Mouse (Mus musculus): ENCODE data around the gene Col4a6.

Gene Col4a6

GRCm38 (mm10) chrX:141473470-141474302 is at the start of gene Col4a6:
Col4a6 (minus strand) TSS chrX:141474076.
- peak; percentile 14 for DNase-seq

GRCm38 (mm10) chrX:141503125-141503524 is 29.2 kb upstream of the Col4a6 start:
- no peak for DNase-seq

- DNase-seq: no peak
Measured at GRCm38 (mm10) chrX:141494545-141494944, 20.7 kb upstream of the Col4a6 start.

GRCm38 (mm10) chrX:141475566-141476327 is 1.9 kb upstream of the Col4a6 start:
- DNase-seq: peak; percentile 23

- DNase-seq: peak; percentile 84
Measured at GRCm38 (mm10) chrX:141475110-141475509, 1.2 kb upstream of the Col4a6 start, which contains the start of gene Col4a5. Col4a5 (plus strand) TSS chrX:141475385.

- no peak for DNase-seq
Measured at GRCm38 (mm10) chrX:141447936-141448335, 25.9 kb downstream of the Col4a6 start.

GRCm38 (mm10) chrX:141439423-141439822 is 34.5 kb downstream of the Col4a6 start:
- DNase-seq: no peak

- DNase-seq: no peak
Measured at GRCm38 (mm10) chrX:141436780-141437179, 37.1 kb downstream of the Col4a6 start.

GRCm38 (mm10) chrX:141415318-141415717 is 58.6 kb downstream of the Col4a6 start:
- no peak for DNase-seq

- DNase-seq: no peak
Measured at GRCm38 (mm10) chrX:141396243-141396642, 77.6 kb downstream of the Col4a6 start.

GRCm38 (mm10) chrX:141385399-141386105 is 88.3 kb downstream of the Col4a6 start:
- no peak for DNase-seq

- DNase-seq: no peak
Measured at GRCm38 (mm10) chrX:141384632-141385031, 89.2 kb downstream of the Col4a6 start.

GRCm38 (mm10) chrX:141370276-141370675 is 103.6 kb downstream of the Col4a6 start:
- DNase-seq: no peak

GRCm38 (mm10) chrX:141363331-141363730 is 110.5 kb downstream of the Col4a6 start:
- DNase-seq: no peak

GRCm38 (mm10) chrX:141341417-141341816 is 132.5 kb downstream of the Col4a6 start:
- DNase-seq: no peak

GRCm38 (mm10) chrX:141328044-141328443 is 145.8 kb downstream of the Col4a6 start:
- no peak for DNase-seq

- no peak for DNase-seq
Measured at GRCm38 (mm10) chrX:141324201-141324600, 149.7 kb downstream of the Col4a6 start.

- no peak for DNase-seq
Measured at GRCm38 (mm10) chrX:141316217-141316616, 157.7 kb downstream of the Col4a6 start.

GRCm38 (mm10) chrX:141315795-141316194 is 158.1 kb downstream of the Col4a6 start:
- peak; percentile 1 for DNase-seq

- DNase-seq: no peak
Measured at GRCm38 (mm10) chrX:141292702-141293462, 181.0 kb downstream of the Col4a6 start.

- DNase-seq: no peak
Measured at GRCm38 (mm10) chrX:141276397-141276796, 197.5 kb downstream of the Col4a6 start.

GRCm38 (mm10) chrX:141265986-141266385 is 207.9 kb downstream of the Col4a6 start:
- DNase-seq: no peak

Measured in kidney, adult 9 months (tissue).